Mouse (Mus musculus): ENCODE results near the gene Vmn1r76. TPM values are rescaled to one million over a fixed set of nuclear protein-coding genes. Genes with fewer than 3 reads are reported as not detected.

Vmn1r76 gene
- not detected for total RNA-seq (2022)

DNA sequence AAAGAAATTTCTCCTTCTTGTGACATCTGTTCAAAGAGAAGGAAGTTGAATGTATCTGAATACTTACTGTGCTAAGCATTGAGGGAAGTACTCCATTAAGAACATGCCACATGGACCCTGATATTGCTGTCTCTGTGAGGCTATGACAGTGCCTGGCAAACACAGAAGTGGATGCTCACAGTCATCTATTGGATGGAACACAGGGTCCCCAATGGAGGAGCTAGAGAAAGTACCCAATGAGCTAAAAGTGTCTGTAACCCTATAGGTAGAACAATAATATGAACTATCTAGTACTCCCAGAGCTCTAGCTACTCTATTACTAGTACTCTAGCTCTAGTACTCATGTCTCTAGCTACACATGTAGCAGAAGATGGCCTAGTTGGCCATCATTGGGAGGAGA lies at the start of gene Vmn1r76:
Vmn1r76 (minus strand) TSS at position 101 of the 400 bp plus-strand sequence.
- DNase-seq (ENCODE audit: low spot score in 2 of 2) = no peak

DNA sequence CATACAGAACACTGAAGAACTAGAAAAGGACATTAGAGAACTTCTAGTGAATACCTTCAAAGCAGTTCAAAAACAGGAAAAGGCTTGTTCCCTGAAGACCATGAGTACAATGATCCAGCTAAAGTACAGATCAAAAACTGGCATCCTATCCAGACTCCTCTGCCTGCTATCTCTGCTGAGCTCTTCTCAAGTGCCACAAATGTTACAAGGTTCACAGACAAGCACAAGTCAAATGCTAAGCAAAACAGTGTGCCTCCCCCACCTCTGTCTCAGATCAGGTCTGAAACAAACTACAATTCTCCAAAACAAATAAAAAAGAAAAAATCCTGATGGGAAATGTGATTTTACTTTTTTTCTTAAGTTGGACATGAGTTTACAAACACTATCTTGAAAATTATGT lies 34.6 kb upstream of the Vmn1r76 start:
- DNase-seq (ENCODE audit: low spot score in 2 of 2) = no peak

DNA sequence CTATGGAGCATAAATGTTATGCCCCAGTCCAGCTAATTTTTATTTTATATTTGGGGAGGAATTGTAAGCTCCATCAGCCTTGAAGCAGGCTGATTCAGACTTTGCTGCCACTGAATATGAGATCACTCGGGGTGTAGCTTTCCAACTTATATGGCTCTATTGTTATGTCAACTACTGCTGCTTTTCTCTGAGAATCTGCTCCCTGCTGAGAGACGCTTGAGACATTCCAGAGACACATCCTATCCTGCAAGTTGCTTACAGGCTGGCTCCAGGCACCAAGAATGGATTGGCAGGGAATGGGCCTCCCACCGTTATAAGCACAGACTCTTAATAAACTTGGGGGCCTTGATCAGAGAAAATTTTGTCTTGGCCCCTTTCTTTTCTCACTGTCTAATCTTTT lies 10.0 kb upstream of the Vmn1r76 start:
- DNase-seq (ENCODE audit: low spot score in 2 of 2) = no peak

DNA sequence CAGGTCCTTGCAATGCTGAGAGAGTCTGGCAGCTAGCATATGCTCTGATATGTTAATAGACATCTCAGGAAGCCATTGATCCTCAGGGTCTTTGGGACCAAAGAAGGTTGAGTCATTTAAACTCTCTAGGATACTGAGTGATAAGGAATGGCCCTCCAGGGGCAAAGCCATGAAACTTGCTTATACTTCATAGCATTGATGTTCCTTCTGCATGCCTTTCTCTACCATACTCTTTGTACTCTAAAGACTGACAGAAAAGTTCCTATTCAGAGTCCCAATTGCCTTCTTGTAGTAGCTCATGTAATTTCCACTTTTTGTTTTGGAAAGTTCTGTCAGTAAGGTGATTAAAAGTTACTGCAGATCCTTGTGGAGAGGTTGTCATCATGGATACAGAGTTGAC lies 63.7 kb downstream of the Vmn1r76 start, which contains the start of gene Vmn1r75:
Vmn1r75 (plus strand) TSS at position 301 of the 400 bp plus-strand sequence.
- no peak for DNase-seq (ENCODE audit: low spot score in 2 of 2)

Other genes starting within 250 kb of the Vmn1r76 start
- gene Vmn1r73, start 207.9 kb downstream of the Vmn1r76 start, total RNA-seq (2022) = not detected
- gene Vmn1r74, start 104.2 kb downstream of the Vmn1r76 start, total RNA-seq (2022) = not detected
- gene Vmn1r75, start 63.6 kb downstream of the Vmn1r76 start, total RNA-seq (2022) = not detected
- gene Vmn1r77, start 98.5 kb upstream of the Vmn1r76 start, total RNA-seq (2022) = not detected
- gene Vmn1r78, start 212.0 kb upstream of the Vmn1r76 start, total RNA-seq (2022) = not detected
- gene Vmn1r79, start 233.1 kb upstream of the Vmn1r76 start, total RNA-seq (2022) = under 1 TPM in 1 of 4 experiments, not detected in 3; 0.04 TPM